Mouse (Mus musculus): ENCODE measurements around the gene Pwp2. TPM values are rescaled to one million over a fixed set of nuclear protein-coding genes. Genes with fewer than 3 reads are reported as not detected.

Pwp2 gene
- polyA plus RNA-seq, 1 experiment from 2014 or later, result 27.1 TPM

- Histone ChIP-seq H3K4me3 (replicated peaks) (no peak overlapping the region), H3K27ac (no peak overlapping the region), H3K9me3 (no peaks in the 10 kb centered on the region), H3K27me3 (no peaks in the 10 kb centered on the region), H3K36me3 (no peaks in the 10 kb centered on the region), H3K4me1 (replicated peaks) (peaks cover 17% of the 10 kb centered on the region), H3K9ac (replicated peaks) (no peak overlapping the region), H3K4me2 (no peak overlapping the region)
- no peak for ATAC-seq (ENCODE audit: insufficient number of reproducible peaks, insufficient read depth, low FRiP score, low TSS enrichment, low read depth)
- WGBS, result 75% methylated on average over 11 of the region's 11 CpGs
Measured at GRCm38 (mm10) chr10:78139572-78140250, 45.2 kb downstream of the Pwp2 start.

DNA sequence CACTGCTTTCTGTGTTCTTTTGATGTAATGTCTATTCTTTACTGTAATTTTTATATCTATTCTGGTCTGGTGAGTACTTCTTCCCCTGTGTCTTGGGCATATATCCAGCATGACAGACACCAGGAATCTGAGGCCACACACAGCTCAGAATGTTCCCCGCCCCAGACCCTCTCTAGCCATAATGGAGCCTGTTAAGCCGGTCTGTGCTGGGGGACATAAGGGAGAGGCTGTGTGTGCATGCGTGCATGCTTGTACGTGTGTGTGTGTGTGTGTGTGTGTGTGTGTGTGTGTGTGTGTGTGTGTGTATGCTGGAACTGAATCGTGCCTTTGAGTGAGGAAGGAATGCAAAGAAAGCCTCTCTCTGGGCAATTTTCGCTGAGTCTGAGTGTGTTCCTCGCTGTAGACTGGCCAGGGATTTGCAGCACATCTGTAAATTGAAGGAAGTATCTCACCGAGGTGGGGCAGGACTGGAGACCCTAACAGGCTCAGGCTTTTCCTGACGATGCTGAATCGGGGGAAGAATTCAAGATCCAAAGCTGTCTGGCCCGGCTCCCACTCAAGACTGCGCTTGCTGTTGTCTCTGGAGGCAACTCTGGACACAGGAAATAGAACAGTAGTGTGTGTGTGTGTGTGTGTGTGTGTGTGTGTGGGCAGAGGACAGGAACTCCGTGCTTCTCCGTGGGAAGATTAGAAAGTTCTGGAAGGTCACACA lies 46.0 kb downstream of the Pwp2 start:
- Histone ChIP-seq H3K9me3 (no peaks in the 10 kb centered on the region), H3K27ac (peak overlapping the region; percentile 64), H3K27me3 (no peaks in the 10 kb centered on the region), H3K4me3 (replicated peaks) (no peak overlapping the region), H3K9ac (replicated peaks) (no peak overlapping the region), H3K4me1 (replicated peaks) (peaks cover 23% of the 10 kb centered on the region), H3K36me3 (no peaks in the 10 kb centered on the region), H3K4me2 (no peak overlapping the region)
- ATAC-seq (ENCODE audit: insufficient number of reproducible peaks, insufficient read depth, low FRiP score, low TSS enrichment, low read depth), result peak; percentile 54; the same call in 1 of the 2 replicates
- 56% methylated on average over 14 of the region's 14 CpGs for WGBS

- peaks cover 23% of the 10 kb centered on the region for H3K4me1 ChIP-seq (replicated peaks)
- H3K4me3 ChIP-seq (replicated peaks), result no peak overlapping the region
- H3K36me3 ChIP-seq, result no peaks in the 10 kb centered on the region
- WGBS, result 81% methylated on average over 3 of the region's 3 CpGs
- H3K9me3 ChIP-seq, result no peaks in the 10 kb centered on the region
- no peak overlapping the region for H3K27ac ChIP-seq
- H3K27me3 ChIP-seq, result no peaks in the 10 kb centered on the region
- ATAC-seq (ENCODE audit: insufficient number of reproducible peaks, insufficient read depth, low FRiP score, low TSS enrichment, low read depth), result no peak
- H3K4me2 ChIP-seq, result no peak overlapping the region
- H3K9ac ChIP-seq (replicated peaks), result no peak overlapping the region
Measured at GRCm38 (mm10) chr10:78137191-78137590, 47.8 kb downstream of the Pwp2 start.

DNA sequence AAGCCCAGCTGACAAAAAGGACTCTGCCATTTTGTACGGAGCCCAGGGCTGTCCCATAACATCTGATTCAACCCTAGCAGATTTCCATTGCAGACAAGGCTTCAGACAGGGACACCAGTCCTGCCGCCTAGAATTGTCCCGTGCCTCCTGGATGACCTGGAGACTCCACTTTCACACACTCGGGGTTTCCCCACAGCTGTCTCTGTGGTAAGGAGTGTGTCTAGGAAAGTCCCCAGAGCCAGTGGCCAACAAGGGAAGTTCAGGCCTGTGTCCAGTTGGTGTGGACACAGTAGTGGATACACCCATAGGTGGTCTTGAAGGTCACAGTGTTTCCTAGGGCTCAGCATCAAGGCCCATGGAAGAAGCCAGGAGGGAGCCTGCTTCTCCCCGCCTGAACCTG lies 49.0 kb downstream of the Pwp2 start:
- Histone ChIP-seq H3K4me3 (replicated peaks) (no peak overlapping the region), H3K27ac (no peak overlapping the region), H3K36me3 (no peaks in the 10 kb centered on the region), H3K4me2 (no peak overlapping the region), H3K9me3 (no peaks in the 10 kb centered on the region), H3K9ac (replicated peaks) (no peak overlapping the region), H3K27me3 (no peaks in the 10 kb centered on the region), H3K4me1 (replicated peaks) (peaks cover 23% of the 10 kb centered on the region)
- 80% methylated on average over 5 of the region's 5 CpGs for WGBS
- no peak for ATAC-seq (ENCODE audit: insufficient number of reproducible peaks, insufficient read depth, low FRiP score, low TSS enrichment, low read depth)

- Histone ChIP-seq H3K27me3 (no peaks in the 10 kb centered on the region), H3K9me3 (no peaks in the 10 kb centered on the region), H3K4me1 (replicated peaks) (peaks cover 23% of the 10 kb centered on the region), H3K4me3 (replicated peaks) (peak overlapping the region; percentile 17), H3K27ac (peak overlapping the region; percentile 60; the same call in 1 of the 2 replicates), H3K36me3 (no peaks in the 10 kb centered on the region), H3K4me2 (peak overlapping the region; percentile 48), H3K9ac (replicated peaks) (no peak overlapping the region)
- 14% methylated on average over 14 of the region's 14 CpGs for WGBS
- peak; percentile 40 for ATAC-seq (ENCODE audit: insufficient number of reproducible peaks, insufficient read depth, low FRiP score, low TSS enrichment, low read depth)
Measured at GRCm38 (mm10) chr10:78134975-78135798, 49.8 kb downstream of the Pwp2 start.

- 66% methylated on average over 4 of the region's 4 CpGs for WGBS
- no peak overlapping the region for H3K4me2 ChIP-seq
- H3K27me3 ChIP-seq, result no peaks in the 10 kb centered on the region
- peaks cover 30% of the 10 kb centered on the region for H3K4me1 ChIP-seq (replicated peaks)
- no peaks in the 10 kb centered on the region for H3K9me3 ChIP-seq
- H3K27ac ChIP-seq, result no peak overlapping the region
- no peaks in the 10 kb centered on the region for H3K36me3 ChIP-seq
- no peak overlapping the region for H3K4me3 ChIP-seq (replicated peaks)
- no peak for ATAC-seq (ENCODE audit: insufficient number of reproducible peaks, insufficient read depth, low FRiP score, low TSS enrichment, low read depth)
- no peak overlapping the region for H3K9ac ChIP-seq (replicated peaks)
Measured at GRCm38 (mm10) chr10:78134400-78134799, 50.5 kb downstream of the Pwp2 start.

DNA sequence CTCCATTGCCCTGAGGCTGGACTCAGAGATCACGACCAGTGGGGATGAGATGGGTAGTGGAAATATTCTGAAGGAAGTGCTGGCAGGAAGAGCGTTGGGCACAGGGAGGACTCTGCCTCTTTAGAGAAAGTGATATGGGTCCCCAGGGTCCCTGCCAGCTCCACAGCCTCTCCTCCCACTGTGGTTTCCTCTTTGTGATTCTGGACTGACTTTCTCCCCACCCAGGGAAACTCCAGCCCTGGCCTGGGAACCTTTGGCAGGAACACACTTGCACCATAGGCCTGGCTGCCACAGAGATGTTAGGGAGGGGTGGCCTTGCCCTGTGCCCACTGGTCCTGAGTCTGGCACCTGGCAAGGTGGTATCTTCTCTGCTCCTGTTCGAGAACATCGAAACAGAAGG lies 55.0 kb downstream of the Pwp2 start:
- no peak for ATAC-seq (ENCODE audit: insufficient number of reproducible peaks, insufficient read depth, low FRiP score, low TSS enrichment, low read depth)
- 75% methylated on average over 4 of the region's 4 CpGs for WGBS

GRCm38 (mm10) chr10:78129423-78129822 lies 55.5 kb downstream of the Pwp2 start:
- 36% methylated on average over 11 of the region's 11 CpGs for WGBS

More for the DNA sequence above, 55.0 kb downstream of the Pwp2 start:
- H3K9ac ChIP-seq (replicated peaks), result no peak overlapping the region
- H3K36me3 ChIP-seq, result no peaks in the 10 kb centered on the region
- H3K27me3 ChIP-seq, result no peaks in the 10 kb centered on the region
- H3K4me3 ChIP-seq (replicated peaks), result no peak overlapping the region
- H3K9me3 ChIP-seq, result no peaks in the 10 kb centered on the region
- H3K4me2 ChIP-seq, result no peak overlapping the region
- no peak overlapping the region for H3K27ac ChIP-seq
- H3K4me1 ChIP-seq (replicated peaks), result peaks cover 29% of the 10 kb centered on the region

GRCm38 (mm10) chr10:78128647-78129046 lies 56.3 kb downstream of the Pwp2 start:
- Histone ChIP-seq H3K4me3 (replicated peaks) (no peak overlapping the region), H3K27me3 (no peaks in the 10 kb centered on the region), H3K9me3 (no peaks in the 10 kb centered on the region), H3K36me3 (no peaks in the 10 kb centered on the region), H3K4me2 (no peak overlapping the region), H3K4me1 (replicated peaks) (peaks cover 21% of the 10 kb centered on the region), H3K27ac (no peak overlapping the region), H3K9ac (replicated peaks) (no peak overlapping the region)
- 74% methylated on average over 2 of the region's 2 CpGs for WGBS
- ATAC-seq (ENCODE audit: insufficient number of reproducible peaks, insufficient read depth, low FRiP score, low TSS enrichment, low read depth), result no peak

More at GRCm38 (mm10) chr10:78129423-78129822, 55.5 kb downstream of the Pwp2 start:
- Histone ChIP-seq H3K4me3 (replicated peaks) (no peak overlapping the region), H3K9ac (replicated peaks) (no peak overlapping the region), H3K4me2 (no peak overlapping the region), H3K4me1 (replicated peaks) (peaks cover 24% of the 10 kb centered on the region), H3K9me3 (no peaks in the 10 kb centered on the region), H3K27me3 (no peaks in the 10 kb centered on the region), H3K36me3 (no peaks in the 10 kb centered on the region), H3K27ac (no peak overlapping the region)
- no peak for ATAC-seq (ENCODE audit: insufficient number of reproducible peaks, insufficient read depth, low FRiP score, low TSS enrichment, low read depth)

DNA sequence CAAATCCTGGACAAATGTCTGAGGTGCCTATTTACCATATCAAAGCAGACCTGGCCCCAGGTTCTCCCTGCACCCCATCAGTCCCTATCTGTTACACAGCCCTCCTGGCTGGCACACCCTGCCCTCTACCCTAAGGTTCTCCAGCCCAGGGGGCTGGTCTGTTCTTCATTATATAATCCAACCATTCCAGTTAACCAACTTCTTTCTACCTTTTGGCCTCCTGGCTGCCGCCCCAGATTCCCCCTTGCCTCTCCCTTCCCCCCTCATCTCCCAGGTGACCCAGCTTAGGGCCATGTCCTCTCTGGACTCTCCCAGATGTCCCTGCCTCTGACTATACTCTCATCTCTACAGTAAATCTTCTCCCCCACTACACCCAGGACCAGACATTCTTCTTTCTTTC lies 57.0 kb downstream of the Pwp2 start:
- 35% methylated on average over 1 of the region's 1 CpGs for WGBS
- no peak overlapping the region for H3K9ac ChIP-seq (replicated peaks)
- H3K27ac ChIP-seq, result no peak overlapping the region
- no peak overlapping the region for H3K4me2 ChIP-seq
- peaks cover 21% of the 10 kb centered on the region for H3K4me1 ChIP-seq (replicated peaks)
- no peaks in the 10 kb centered on the region for H3K9me3 ChIP-seq
- no peaks in the 10 kb centered on the region for H3K36me3 ChIP-seq
- H3K4me3 ChIP-seq (replicated peaks), result no peak overlapping the region
- no peak for ATAC-seq (ENCODE audit: insufficient number of reproducible peaks, insufficient read depth, low FRiP score, low TSS enrichment, low read depth)
- no peaks in the 10 kb centered on the region for H3K27me3 ChIP-seq

All from limb, embryonic 12.5 days (tissue).